Mouse (Mus musculus): ENCODE results near the gene 4930596D02Rik.

4930596D02Rik gene

DNA sequence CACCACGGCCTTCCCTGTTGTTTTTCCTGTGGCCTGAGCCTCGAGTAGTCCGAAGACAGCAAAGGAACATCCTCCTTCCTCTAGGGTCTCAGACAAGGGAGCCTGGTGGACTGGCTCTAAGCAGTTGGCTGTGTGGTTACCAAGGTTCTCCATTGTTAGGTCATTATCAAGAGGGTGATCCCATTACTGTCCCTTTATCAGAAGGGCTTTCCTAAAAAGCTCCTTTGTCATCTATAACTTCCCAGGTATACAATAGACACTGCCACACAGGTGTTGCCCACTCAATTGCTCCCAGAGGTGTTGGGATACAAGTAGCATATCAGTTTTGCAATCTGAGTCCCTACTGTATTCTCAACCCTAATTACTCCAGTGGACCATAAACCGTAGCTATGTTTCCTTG, at the start of gene 4930596D02Rik:
Gene 4930596D02Rik (minus strand): TSS at position 101 of the 400 bp plus-strand sequence.
- DNase-seq = no peak

- no peak for DNase-seq
Observed at GRCm38 (mm10) chr14:35853254-35853653, 41.5 kb upstream of the 4930596D02Rik start.

- peak; percentile 50 for DNase-seq
Observed at GRCm38 (mm10) chr14:35845271-35845670, 33.5 kb upstream of the 4930596D02Rik start.

- DNase-seq = no peak
Observed at GRCm38 (mm10) chr14:35842111-35842721, 30.4 kb upstream of the 4930596D02Rik start.

- DNase-seq = no peak
Observed at GRCm38 (mm10) chr14:35792656-35793213, 19.0 kb downstream of the 4930596D02Rik start.

DNA sequence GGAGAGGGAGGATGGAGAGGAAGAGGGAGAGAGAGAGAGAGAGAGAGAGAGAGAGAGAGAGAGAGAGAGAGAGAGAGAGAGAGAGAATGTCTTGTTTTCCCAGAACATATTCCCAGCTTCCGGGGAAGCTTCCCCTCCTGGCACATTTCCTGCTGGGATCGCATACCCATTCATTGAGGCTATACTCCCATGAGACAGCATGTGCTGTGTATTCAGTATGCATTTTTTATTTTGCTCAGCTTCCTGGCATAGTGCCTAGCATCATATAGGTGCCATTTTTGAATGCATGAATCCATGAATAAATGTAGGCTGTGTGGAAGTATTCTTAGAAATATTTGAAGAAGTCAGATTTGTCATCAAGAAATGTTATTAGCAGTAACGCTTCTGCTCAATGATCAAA, 31.7 kb downstream of the 4930596D02Rik start:
- DNase-seq = no peak

- no peak for DNase-seq
Observed at GRCm38 (mm10) chr14:35773306-35773705, 38.5 kb downstream of the 4930596D02Rik start.
